In genomic region chr1:136137071-136137531, GRCm38 (mm10) we compare ENCODE assay signal across 8 mouse cellular contexts. TPM values are rescaled to one million over a fixed set of nuclear protein-coding genes. Genes with fewer than 3 reads are reported as not detected.
DNase-seq lines count a peak whose midpoint lies in the region; ATAC-seq and TF ChIP-seq lines count a peak whose summit lies in the region.

No protein-coding gene starts in this region.

- peaks cover 42% of the 10 kb centered on the region for H3K36me3 ChIP-seq in G1E (replicated peaks)
- no peaks in the 10 kb centered on the region for H3K36me3 ChIP-seq in hindbrain, embryonic 12.5 days
- H3K36me3 ChIP-seq in midbrain, embryonic 10.5 days, result no peaks in the 10 kb centered on the region

- H3K9ac ChIP-seq in hindbrain, embryonic 12.5 days, result peak overlapping the region; percentile 38; the same call in 1 of the 2 replicates

- peaks cover 98% of the 10 kb centered on the region for H3K4me1 ChIP-seq in G1E (ENCODE audit: insufficient read depth, low read depth, low read length)
- H3K4me1 ChIP-seq in hindbrain, embryonic 12.5 days, result peaks cover 100% of the 10 kb centered on the region
- H3K4me1 ChIP-seq in midbrain, embryonic 10.5 days, result peaks cover 100% of the 10 kb centered on the region

- H3K27me3 ChIP-seq in G1E (ENCODE audit: insufficient read depth, low read length), result no peaks in the 10 kb centered on the region
- H3K27me3 ChIP-seq in hindbrain, embryonic 12.5 days, result no peaks in the 10 kb centered on the region
- H3K27me3 ChIP-seq in midbrain, embryonic 10.5 days (ENCODE audit: low read depth, poor library complexity, severe bottlenecking), result peaks cover 60% of the 10 kb centered on the region

- no peak for ATAC-seq in G1E (ENCODE audit: extremely low read depth, insufficient number of reproducible peaks, low FRiP score, poor library complexity, severe bottlenecking)
- no peak for ATAC-seq in hindbrain, embryonic 12.5 days (ENCODE audit: low FRiP score)
- no peak for ATAC-seq in megakaryocyte-erythroid progenitor cell, adult 5-6 weeks (replicated peaks; ENCODE audit: low FRiP score, low TSS enrichment, poor library complexity, severe bottlenecking)

- H3K9me3 ChIP-seq in G1E (replicated peaks), result no peaks in the 10 kb centered on the region
- H3K9me3 ChIP-seq in hindbrain, embryonic 12.5 days (replicated peaks), result no peaks in the 10 kb centered on the region
- H3K9me3 ChIP-seq in midbrain, embryonic 10.5 days (replicated peaks), result no peaks in the 10 kb centered on the region

- H3K4me2 ChIP-seq in hindbrain, embryonic 12.5 days (replicated peaks), result peak overlapping the region; percentile 34

- peak overlapping the region; percentile 49; the same call in 1 of the 2 replicates for H3K4me3 ChIP-seq in G1E (ENCODE audit: low read depth, low read length)
- no peak overlapping the region for H3K4me3 ChIP-seq in hindbrain, embryonic 12.5 days
- peak overlapping the region; percentile 4; the same call in 1 of the 2 replicates for H3K4me3 ChIP-seq in midbrain, embryonic 10.5 days

- 30% methylated on average over 7 of the region's 7 CpGs for whole genome bisulfite sequencing in hindbrain, embryonic 12.5 days
- 16% methylated on average over 7 of the region's 7 CpGs for WGBS in midbrain, embryonic 10.5 days

- H3K27ac ChIP-seq in hindbrain, embryonic 12.5 days, result peak overlapping the region; percentile 75
- H3K27ac ChIP-seq in midbrain, embryonic 10.5 days (replicated peaks), result peak overlapping the region; percentile 39

- DNase-seq in embryo, embryonic 10 days (ENCODE audit: low spot score), result peak; percentile 42
- DNase-seq in embryo, embryonic 9.5 days (ENCODE audit: extremely low spot score), result no peak
- DNase-seq in G1E (ENCODE audit: low spot score), result no peak
- DNase-seq in midbrain, embryonic 10.5 days (ENCODE audit: low spot score), result no peak
- DNase-seq in layer of hippocampus, adult 18-20 months (ENCODE audit: low spot score in 2 of 2), result no peak
- no peak for DNase-seq in cerebellum, adult 11 months

- no peak for TF ChIP-seq CTCF in G1E (IDR thresholded peaks at IDR 0.05; ENCODE audit: low read depth, low read length)

RNA-seq across cellular contexts. Expression of gene Kif21b, which starts 5.9 kb away (rescaled TPM):
- total RNA-seq in G1E (2014; fragmentation: Nextera tagmentation) (46.2 and 51.9 TPM in 2 replicates), G1E (2017) (11.3 and 13.2 TPM in 2 replicates)
- 32.5 and 36.7 TPM in 2 replicates for polyA plus RNA-seq in G1E (2012)
- polyA plus RNA-seq in hindbrain, embryonic 12.5 days (2016; fragmentation: Nextera tagmentation; extraction: Ambion mirVana), result 39.1 and 44.7 TPM in 2 replicates
- 4.9 and 9.5 TPM in 2 replicates for polyA plus RNA-seq in midbrain, embryonic 10.5 days (2016; fragmentation: Nextera tagmentation; extraction: Ambion mirVana)
- 13.7 and 21.6 TPM in 2 replicates for total RNA-seq in megakaryocyte-erythroid progenitor cell, adult 5-6 weeks (2014; fragmentation: Nextera tagmentation)
- total RNA-seq in megakaryocyte-erythroid progenitor cell, adult 5-6 weeks (2017), result 4.0 and 5.7 TPM in 2 replicates
- total RNA-seq in layer of hippocampus, adult 18-20 months (2021), result 10 to 100 TPM; 31.7 to 31.9 TPM
